Mouse (Mus musculus) intestine, postnatal 0 days (tissue): ENCODE measurements around the gene Nodal. TPM values are rescaled to one million over a fixed set of nuclear protein-coding genes. Genes with fewer than 3 reads are reported as not detected.

Experiments
- ATAC-seq: fragments of 200-750 bp; cut with Nextera tagmentation; 2 replicates; pipeline ENCODE4 v1.8.0; 2017; ENCODE audit warnings: mild to moderate bottlenecking, moderate TSS enrichment, moderate library complexity
- H3K27ac ChIP-seq: fragments of 300-500 bp; sonication (generic); 2 replicates; pipeline ENCODE4 v1.5.1; 2014; ENCODE audit warnings: mild to moderate bottlenecking, low read depth, low read length, moderate library complexity
- H3K27me3 ChIP-seq: fragments of 300-500 bp; sonication (generic); replicated peaks from 2 replicates; pipeline ENCODE4 v1.6.1; 2014; ENCODE audit warnings: low read length, mixed read lengths; ENCODE audit not compliant: control insufficient read depth, insufficient read depth
- H3K36me3 ChIP-seq: fragments of 300-500 bp; sonication (generic); 2 replicates; pipeline ENCODE4 v1.6.1; 2014; ENCODE audit warnings: mild to moderate bottlenecking, moderate library complexity; ENCODE audit not compliant: control insufficient read depth, insufficient read depth
- H3K4me1 ChIP-seq: fragments of 300-500 bp; sonication (generic); replicated peaks from 2 replicates; pipeline ENCODE4 v1.6.1; 2014; ENCODE audit warnings: antibody characterized with exemption, low read length, mixed read lengths; ENCODE audit not compliant: control insufficient read depth, insufficient read depth
- H3K4me2 ChIP-seq: fragments of 300-500 bp; sonication (generic); replicated peaks from 2 replicates; pipeline ENCODE4 v1.6.1; 2014; ENCODE audit warnings: low read depth, mild to moderate bottlenecking, moderate library complexity
- H3K4me3 ChIP-seq: fragments of 300-500 bp; sonication (generic); 2 replicates; pipeline ENCODE4 v1.5.1; 2014; ENCODE audit warnings: low read depth, low read length
- H3K9ac ChIP-seq: fragments of 300-500 bp; sonication (generic); 2 replicates; pipeline ENCODE4 v1.6.1; 2014; ENCODE audit warnings: mild to moderate bottlenecking, low read depth, low read length
- H3K9me3 ChIP-seq: fragments of 300-500 bp; sonication (generic); 2 replicates; pipeline ENCODE4 v1.6.1; 2016; ENCODE audit warnings: mixed run types; ENCODE audit not compliant: control insufficient read depth
- CTCF ChIP-seq: sonication (generic); IDR thresholded peaks from 2 replicates; pipeline ENCODE4 v1.5.1; 2016; ENCODE audit warnings: low read depth, mild to moderate bottlenecking, control low read depth, antibody characterized with exemption, moderate library complexity
- WGBS: fragments of 180-500 bp; shearing (Covaris S2); extraction: QIAGEN DNeasy Blood & Tissue Kit; methylation state at CpG from one replicate; pipeline ENCODE4 v1.1.7; 2014; 5-methylcytosine and 5-hydroxymethylcytosine counted together
- polyA plus RNA-seq: library from polyadenylated mRNA; unstranded; fragments of >200 nt; fragmentation: Nextera tagmentation; extraction: Ambion mirVana; gene quantifications from 2 replicates; pipeline ENCODE4 v1.2.1, GENCODE M21; 2015

Nodal gene
- polyA plus RNA-seq, 1 experiment from 2014 or later, result 0.10 TPM

- H3K9ac ChIP-seq, result no peak overlapping the region
- H3K27ac ChIP-seq, result no peak overlapping the region
- ATAC-seq, result no peak
- H3K4me1 ChIP-seq, result no peaks in the 10 kb centered on the region
- no peak overlapping the region for H3K4me2 ChIP-seq
- H3K9me3 ChIP-seq, result no peaks in the 10 kb centered on the region
- TF ChIP-seq CTCF, result no peak
- no peak overlapping the region for H3K4me3 ChIP-seq
- 63% methylated on average over 3 of the region's 3 CpGs for WGBS
- no peaks in the 10 kb centered on the region for H3K27me3 ChIP-seq
- H3K36me3 ChIP-seq, result no peaks in the 10 kb centered on the region
Observed at GRCm38 (mm10) chr10:61457182-61457581, 39.4 kb downstream of the Nodal start.

- Histone ChIP-seq H3K36me3 (no peaks in the 10 kb centered on the region), H3K4me2 (no peak overlapping the region), H3K9ac (no peak overlapping the region), H3K9me3 (no peaks in the 10 kb centered on the region), H3K4me3 (no peak overlapping the region), H3K27me3 (no peaks in the 10 kb centered on the region), H3K27ac (no peak overlapping the region), H3K4me1 (no peaks in the 10 kb centered on the region)
- no peak for TF ChIP-seq CTCF
- 57% methylated on average over 4 of the region's 4 CpGs for WGBS
- no peak for ATAC-seq
Observed at GRCm38 (mm10) chr10:61465009-61465408, 47.2 kb downstream of the Nodal start.

GRCm38 (mm10) chr10:61466242-61466641 is 48.5 kb downstream of the Nodal start:
- no peaks in the 10 kb centered on the region for H3K27me3 ChIP-seq
- no peaks in the 10 kb centered on the region for H3K36me3 ChIP-seq
- no peak overlapping the region for H3K4me3 ChIP-seq
- H3K9me3 ChIP-seq, result no peaks in the 10 kb centered on the region
- H3K4me1 ChIP-seq, result no peaks in the 10 kb centered on the region
- 73% methylated on average over 8 of the region's 8 CpGs for WGBS
- TF ChIP-seq CTCF, result peak; percentile 58
- ATAC-seq, result no peak
- H3K9ac ChIP-seq, result no peak overlapping the region
- H3K27ac ChIP-seq, result no peak overlapping the region
- no peak overlapping the region for H3K4me2 ChIP-seq

GRCm38 (mm10) chr10:61466873-61467272 is 49.1 kb downstream of the Nodal start:
- no peak overlapping the region for H3K27ac ChIP-seq
- 17% methylated on average over 5 of the region's 5 CpGs for WGBS
- ATAC-seq, result peak; percentile 37; the same call in 1 of the 2 replicates
- H3K4me1 ChIP-seq, result no peaks in the 10 kb centered on the region
- no peak overlapping the region for H3K4me3 ChIP-seq
- H3K36me3 ChIP-seq, result no peaks in the 10 kb centered on the region
- H3K27me3 ChIP-seq, result no peaks in the 10 kb centered on the region
- H3K4me2 ChIP-seq, result no peak overlapping the region
- TF ChIP-seq CTCF, result peak; percentile 88
- H3K9ac ChIP-seq, result no peak overlapping the region
- no peaks in the 10 kb centered on the region for H3K9me3 ChIP-seq

- no peak overlapping the region for H3K9ac ChIP-seq
- WGBS, result 51% methylated on average over 7 of the region's 7 CpGs
- no peak for TF ChIP-seq CTCF
- H3K27ac ChIP-seq, result no peak overlapping the region
- no peaks in the 10 kb centered on the region for H3K36me3 ChIP-seq
- H3K4me3 ChIP-seq, result no peak overlapping the region
- no peaks in the 10 kb centered on the region for H3K9me3 ChIP-seq
- H3K4me2 ChIP-seq, result no peak overlapping the region
- no peaks in the 10 kb centered on the region for H3K27me3 ChIP-seq
- H3K4me1 ChIP-seq, result no peaks in the 10 kb centered on the region
- ATAC-seq, result 0 out of 2 replicates have a peak, but pooled peaks have one; percentile 12
Observed at GRCm38 (mm10) chr10:61468900-61469299, 51.1 kb downstream of the Nodal start.

GRCm38 (mm10) chr10:61473640-61474039 is 55.9 kb downstream of the Nodal start:
- TF ChIP-seq CTCF, result no peak
- Histone ChIP-seq H3K27ac (no peak overlapping the region), H3K4me2 (no peak overlapping the region), H3K9ac (no peak overlapping the region), H3K4me3 (no peak overlapping the region), H3K36me3 (no peaks in the 10 kb centered on the region), H3K27me3 (no peaks in the 10 kb centered on the region), H3K9me3 (no peaks in the 10 kb centered on the region), H3K4me1 (0 out of 2 replicates have a peak, but pooled peaks cover 5% of the 10 kb centered on the region)
- WGBS, result 79% methylated on average over 3 of the region's 3 CpGs
- no peak for ATAC-seq

- no peak overlapping the region for H3K9ac ChIP-seq
- WGBS, result 78% methylated on average over 1 of the region's 1 CpGs
- ATAC-seq, result no peak
- H3K4me1 ChIP-seq, result 0 out of 2 replicates have a peak, but pooled peaks cover 5% of the 10 kb centered on the region
- TF ChIP-seq CTCF, result no peak
- H3K4me2 ChIP-seq, result no peak overlapping the region
- H3K4me3 ChIP-seq, result no peak overlapping the region
- H3K27me3 ChIP-seq, result no peaks in the 10 kb centered on the region
- no peaks in the 10 kb centered on the region for H3K36me3 ChIP-seq
- no peaks in the 10 kb centered on the region for H3K9me3 ChIP-seq
- H3K27ac ChIP-seq, result no peak overlapping the region
Observed at GRCm38 (mm10) chr10:61474344-61474743, 56.6 kb downstream of the Nodal start.

Other genes with a start within 250 kb of the Nodal start
- not detected in 2 replicates for gene Tbata, start 246.0 kb upstream of the Nodal start, polyA plus RNA-seq
- gene Adamts14, start 144.5 kb upstream of the Nodal start, polyA plus RNA-seq, result 0.60 and 0.73 TPM in 2 replicates
- gene Prf1, start 120.1 kb upstream of the Nodal start, polyA plus RNA-seq, result not detected in 2 replicates
- 4.1 and 4.4 TPM in 2 replicates for gene Pald1, start 34.4 kb upstream of the Nodal start, polyA plus RNA-seq
- gene Eif4ebp2, start 34.7 kb downstream of the Nodal start, polyA plus RNA-seq, result 53.1 and 55.0 TPM in 2 replicates
- gene Lrrc20, start 57.8 kb downstream of the Nodal start, polyA plus RNA-seq, result 3.3 and 3.5 TPM in 2 replicates
- gene Npffr1, start 177.5 kb downstream of the Nodal start, polyA plus RNA-seq, result 0.16 and 0.17 TPM in 2 replicates
- gene Ppa1, start 230.6 kb downstream of the Nodal start, polyA plus RNA-seq, result 194 and 204 TPM in 2 replicates